Mouse (Mus musculus) urinary bladder, adult 2 months (tissue): ENCODE results near the gene Sirt1. TPM values are rescaled to one million over a fixed set of nuclear protein-coding genes. Genes with fewer than 3 reads are reported as not detected.
"Not testable (repeated sequence)": the region's sequence is repeated elsewhere in the genome, so short reads cannot be mapped to it uniquely, and the experiment has no call there.

Experiments
- DNase-seq: peaks from one replicate; pipeline ENCODE4 v3.0.0; 2022; ENCODE audit warnings: low spot score
- polyA plus RNA-seq: library from polyadenylated mRNA; depleted of rRNA; stranded (reverse); fragments of >200 nt; gene quantifications from 2 replicates; pipeline ENCODE4 v1.2.3, GENCODE M21; 2012; rRNA removed

Gene Sirt1
- polyA plus RNA-seq, result 14.1 and 14.3 TPM in 2 replicates

- no peak for DNase-seq
Observed at GRCm38 (mm10) chr10:63381498-63382280, at the start of gene Sirt1. Gene Sirt1 (minus strand): TSS chr10:63381704.

- DNase-seq, result peak; percentile 71
Observed at GRCm38 (mm10) chr10:63429785-63430305, 48.3 kb upstream of the Sirt1 start, which contains the start of gene Ctnna3. Gene Ctnna3 (plus strand): TSS chr10:63430098.

DNA sequence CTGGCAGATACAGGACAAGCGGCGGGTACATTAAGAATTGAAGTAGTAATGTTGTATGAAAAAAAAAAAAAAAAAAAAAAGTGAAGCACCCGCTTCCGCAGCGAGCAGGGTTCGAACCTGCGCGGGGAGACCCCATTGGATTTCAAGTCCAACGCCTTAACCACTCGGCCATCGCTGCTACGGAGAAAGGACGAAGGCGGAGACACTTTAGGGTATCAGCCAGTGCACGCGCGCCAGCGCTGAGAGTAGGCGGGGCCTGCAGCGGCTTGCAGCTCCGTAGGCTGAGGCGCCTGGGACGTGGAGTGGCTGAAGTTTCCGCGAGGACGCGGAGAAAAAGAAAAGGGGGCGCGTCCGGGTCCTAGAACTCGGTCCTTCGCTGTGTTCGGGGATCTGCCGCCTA, 47.9 kb upstream of the Sirt1 start:
- DNase-seq, result peak; percentile 100

- no peak for DNase-seq
Observed at GRCm38 (mm10) chr10:63429023-63429340, 47.5 kb upstream of the Sirt1 start.

DNA sequence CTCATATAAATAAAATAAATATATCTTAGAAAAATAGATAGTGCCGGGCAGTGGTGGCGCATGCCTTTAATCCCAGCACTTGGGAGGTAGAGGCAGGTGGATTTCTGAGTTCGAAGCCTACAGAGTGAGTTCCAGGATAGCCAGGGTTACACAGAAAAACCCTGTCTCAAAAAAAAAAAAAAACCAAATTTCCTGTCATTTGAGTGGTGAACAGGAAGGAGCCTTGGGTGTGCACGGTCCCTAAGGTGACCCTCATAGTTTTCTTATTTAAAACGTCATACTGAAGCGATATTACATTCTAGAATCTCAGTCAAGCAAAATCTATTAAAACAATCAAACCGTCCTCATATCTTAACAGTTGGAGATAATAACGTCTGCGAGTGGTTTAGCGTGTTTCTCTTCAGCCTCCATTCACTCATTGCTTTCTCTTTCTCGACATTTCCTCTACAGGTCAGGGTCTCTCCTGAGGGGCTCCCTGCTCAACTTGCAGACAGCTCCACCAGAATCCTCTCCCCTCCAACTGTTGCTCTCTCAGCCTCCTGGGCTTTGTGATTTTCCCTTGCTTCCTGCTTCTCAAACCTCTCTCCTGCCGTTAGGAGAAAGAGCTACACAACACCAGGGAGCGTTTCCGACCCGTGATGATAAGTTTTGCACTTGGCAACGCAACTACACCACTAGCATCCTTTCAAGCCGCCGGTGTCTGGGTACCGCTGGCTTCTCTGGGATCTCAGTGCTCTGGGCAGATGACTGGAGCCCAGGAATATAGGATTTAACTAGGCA, 46.9 kb upstream of the Sirt1 start:
- DNase-seq, result no peak

- no peak for DNase-seq
Observed at GRCm38 (mm10) chr10:63427146-63427545, 45.6 kb upstream of the Sirt1 start.

- no peak for DNase-seq
Observed at GRCm38 (mm10) chr10:63424475-63424814, 42.9 kb upstream of the Sirt1 start.

GRCm38 (mm10) chr10:63423591-63424474, 42.3 kb upstream of the Sirt1 start:
- DNase-seq, result no peak

- no peak for DNase-seq
Observed at GRCm38 (mm10) chr10:63422736-63422992, 41.2 kb upstream of the Sirt1 start.

DNA sequence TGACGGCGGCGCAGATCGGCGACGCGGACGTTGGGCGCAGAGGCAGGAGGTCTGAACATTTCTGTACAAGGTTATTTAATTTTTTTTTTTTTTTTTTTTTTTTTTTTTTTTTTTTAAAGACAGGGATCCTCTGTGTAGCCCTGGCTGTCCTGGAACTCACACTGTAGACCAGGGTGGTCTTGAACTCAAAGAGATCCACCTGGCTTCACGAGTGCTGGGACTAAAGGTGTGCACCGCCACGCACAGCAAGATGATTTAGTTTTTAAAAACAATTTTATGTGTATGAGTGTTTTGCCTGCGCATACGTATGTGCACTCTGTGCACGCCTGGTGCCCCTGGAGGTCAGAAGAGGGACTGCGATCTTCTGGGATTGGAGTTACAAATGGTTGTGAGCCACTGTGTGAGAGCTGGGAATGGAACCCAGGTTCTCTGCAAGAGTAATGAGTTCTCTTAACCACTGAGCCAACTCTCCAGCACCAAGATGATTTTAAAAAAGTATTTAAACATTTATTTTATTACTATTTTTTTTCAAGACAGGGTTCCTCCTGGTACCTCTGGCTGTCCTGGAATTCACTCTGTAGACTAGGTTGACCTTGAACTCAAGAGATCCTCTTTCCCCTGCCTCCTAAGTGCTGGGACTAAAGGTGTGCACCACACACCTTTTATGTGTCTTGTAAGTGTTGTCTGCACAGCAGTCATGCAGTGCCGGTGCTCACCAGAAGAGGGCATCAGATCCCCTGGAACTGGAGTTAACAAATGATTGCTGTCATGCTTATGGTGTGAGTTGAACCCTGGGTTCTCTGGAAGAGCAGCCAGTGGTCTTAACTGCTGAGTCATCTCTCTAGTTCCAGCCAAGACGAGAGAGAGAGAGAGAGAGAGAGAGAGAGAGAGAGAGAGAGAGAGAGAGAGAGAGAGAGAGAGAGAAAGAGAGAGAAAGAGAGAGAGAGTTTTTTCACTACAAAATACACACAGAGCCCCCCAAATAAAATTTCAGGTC, 40.5 kb upstream of the Sirt1 start, which contains the start of gene Gm7075:
Gm7075 (minus strand) TSS at position 51 of the 997 bp plus-strand sequence.
- no peak for DNase-seq

- DNase-seq, result no peak
Observed at GRCm38 (mm10) chr10:63417061-63417460, 35.6 kb upstream of the Sirt1 start.

DNA sequence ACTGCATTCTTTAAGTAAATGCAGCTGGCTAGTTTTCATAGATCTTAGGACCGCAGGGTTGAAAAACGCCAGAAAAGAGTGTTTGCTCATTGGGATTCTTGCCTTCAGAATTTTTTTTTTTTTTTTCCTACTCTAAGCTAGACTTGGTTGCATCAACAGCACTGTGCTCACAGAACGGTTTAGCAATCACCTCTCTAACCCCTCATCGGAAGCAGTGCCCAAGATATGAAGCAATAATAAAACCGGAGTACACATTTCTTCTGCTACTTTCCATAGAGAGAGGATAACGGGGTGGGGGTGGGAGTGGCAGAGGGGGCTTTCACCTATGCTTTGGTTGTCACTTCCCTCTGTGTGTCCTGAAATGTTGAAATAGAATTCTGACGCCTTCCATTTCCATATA, 34.3 kb upstream of the Sirt1 start:
- DNase-seq, result no peak

DNA sequence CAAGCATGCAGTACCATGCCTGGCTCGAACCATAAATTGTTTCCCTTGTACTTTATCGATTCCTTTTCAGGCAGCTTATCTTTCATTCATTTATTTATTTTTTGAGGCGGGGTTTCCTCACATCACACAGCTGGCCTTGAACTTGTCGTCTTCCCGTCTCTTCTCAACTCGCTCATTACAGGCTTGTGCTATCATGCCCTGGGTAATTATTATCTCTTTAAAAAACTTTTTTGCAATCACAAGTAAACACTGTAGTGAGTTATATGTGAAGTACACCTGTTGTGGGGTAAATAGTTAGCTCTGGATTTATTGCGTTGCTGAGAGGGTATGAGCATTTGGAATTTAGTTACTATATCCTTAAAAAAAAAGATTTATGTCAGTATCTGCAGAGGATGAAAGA, 33.8 kb upstream of the Sirt1 start:
- no peak for DNase-seq

GRCm38 (mm10) chr10:63412756-63413155, 31.3 kb upstream of the Sirt1 start:
- no peak for DNase-seq

DNA sequence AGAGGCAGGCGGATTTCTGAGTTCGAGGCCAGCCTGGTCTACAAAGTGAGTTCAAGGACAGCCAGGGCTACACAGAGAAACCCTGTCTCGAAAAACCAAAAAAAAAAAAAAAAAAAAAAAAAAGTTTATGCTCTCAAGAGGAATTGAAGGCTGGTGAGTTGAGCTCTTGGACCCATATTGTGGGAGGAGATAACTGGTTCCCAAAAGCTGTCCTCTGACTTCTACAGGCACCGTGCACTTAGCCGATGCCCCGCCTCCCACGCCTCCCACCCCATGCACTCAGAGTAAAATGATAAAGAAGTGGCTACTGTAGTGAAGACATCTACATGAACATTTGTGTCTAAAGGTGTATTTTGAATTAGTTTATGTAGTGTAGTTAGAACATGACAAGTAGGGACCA, 30.2 kb upstream of the Sirt1 start:
- DNase-seq, result not testable (repeated sequence)

DNA sequence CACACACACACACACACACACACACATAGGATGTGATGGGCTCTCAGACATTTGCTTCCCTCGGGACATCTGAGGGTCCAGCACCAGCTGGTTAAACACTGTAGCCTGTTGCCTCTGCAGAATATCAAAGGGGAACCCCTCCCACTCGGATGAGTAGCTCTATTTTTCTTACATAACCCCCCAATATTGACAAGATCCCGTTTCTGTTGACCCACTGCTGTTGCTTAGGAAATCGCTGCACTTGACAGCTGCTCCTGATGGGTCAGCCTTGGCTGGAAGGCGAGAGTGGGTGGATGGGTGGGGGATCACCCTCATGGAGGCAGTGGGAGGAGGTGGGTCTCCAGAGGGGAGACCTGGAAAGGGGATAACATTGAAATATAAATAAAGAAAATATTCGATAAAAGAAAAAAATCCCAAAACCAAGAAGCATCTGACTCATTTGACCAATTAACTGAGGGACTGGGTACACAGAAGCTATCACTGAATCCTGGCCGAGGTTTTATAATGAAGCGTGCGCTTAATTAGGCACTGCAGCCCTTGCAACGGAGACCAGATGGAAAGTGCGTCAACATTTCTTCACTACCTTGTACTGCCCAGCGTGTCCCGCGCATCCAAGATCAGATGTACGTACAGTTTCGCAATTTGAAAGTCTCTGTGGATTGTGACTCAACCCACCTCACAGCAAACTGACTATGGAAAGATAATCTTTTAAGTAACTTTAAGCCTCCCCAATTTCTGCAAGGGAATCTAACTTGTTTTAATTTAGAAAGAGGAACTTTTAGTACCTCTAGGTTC, 28.9 kb upstream of the Sirt1 start:
- no peak for DNase-seq

DNA sequence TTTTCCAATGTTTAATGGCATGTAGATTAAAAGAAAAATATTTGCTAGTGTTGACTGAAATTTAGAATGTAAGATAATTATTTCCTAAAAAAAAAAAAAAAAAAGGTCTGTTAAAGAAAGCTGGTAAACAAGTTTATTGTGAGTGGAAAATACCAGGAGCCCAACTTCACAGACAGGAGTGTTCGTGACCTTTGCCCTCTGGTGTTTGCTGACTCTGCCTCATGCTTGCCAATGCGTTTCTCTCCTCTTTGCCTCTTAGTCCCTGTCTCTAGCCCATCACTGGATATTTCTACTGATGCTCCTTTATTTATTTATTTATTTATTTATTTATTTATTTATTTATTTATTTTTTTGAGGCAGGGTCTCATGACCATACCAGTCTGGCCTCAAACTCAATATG, 22.1 kb upstream of the Sirt1 start:
- no peak for DNase-seq

GRCm38 (mm10) chr10:63402731-63403504, 21.4 kb upstream of the Sirt1 start:
- DNase-seq, result no peak

DNA sequence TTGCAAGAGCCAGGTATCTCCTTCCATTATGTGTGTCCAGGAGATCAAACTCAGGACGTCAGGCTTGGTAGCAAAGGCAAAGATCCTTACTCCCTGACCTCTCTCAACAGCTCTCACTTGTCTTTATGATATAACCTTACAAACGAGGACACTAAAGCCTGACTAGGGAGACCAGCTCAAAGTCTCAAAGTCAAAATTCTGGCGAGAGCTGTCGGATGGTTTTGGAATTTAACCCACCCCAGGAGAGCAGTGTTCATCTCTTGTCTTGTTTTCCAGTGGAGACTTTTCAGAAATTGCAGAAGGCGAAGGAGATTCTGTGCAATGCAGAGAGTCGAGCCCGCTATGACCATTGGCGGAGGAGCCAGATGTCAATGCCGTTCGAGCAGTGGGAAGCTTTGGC, 15.5 kb upstream of the Sirt1 start:
- no peak for DNase-seq
